Mouse (Mus musculus) c-Kit-positive CD71-positive TER-119-positive erythroid progenitor cells, embryonic 14.5 days (primary cell): ENCODE data around the gene Cnn1.

Experiments used
- DNase-seq: peaks from one replicate; pipeline ENCODE4 v3.0.0-alpha.2; 2013; ENCODE audit warnings: low spot score

Gene Cnn1

DNA sequence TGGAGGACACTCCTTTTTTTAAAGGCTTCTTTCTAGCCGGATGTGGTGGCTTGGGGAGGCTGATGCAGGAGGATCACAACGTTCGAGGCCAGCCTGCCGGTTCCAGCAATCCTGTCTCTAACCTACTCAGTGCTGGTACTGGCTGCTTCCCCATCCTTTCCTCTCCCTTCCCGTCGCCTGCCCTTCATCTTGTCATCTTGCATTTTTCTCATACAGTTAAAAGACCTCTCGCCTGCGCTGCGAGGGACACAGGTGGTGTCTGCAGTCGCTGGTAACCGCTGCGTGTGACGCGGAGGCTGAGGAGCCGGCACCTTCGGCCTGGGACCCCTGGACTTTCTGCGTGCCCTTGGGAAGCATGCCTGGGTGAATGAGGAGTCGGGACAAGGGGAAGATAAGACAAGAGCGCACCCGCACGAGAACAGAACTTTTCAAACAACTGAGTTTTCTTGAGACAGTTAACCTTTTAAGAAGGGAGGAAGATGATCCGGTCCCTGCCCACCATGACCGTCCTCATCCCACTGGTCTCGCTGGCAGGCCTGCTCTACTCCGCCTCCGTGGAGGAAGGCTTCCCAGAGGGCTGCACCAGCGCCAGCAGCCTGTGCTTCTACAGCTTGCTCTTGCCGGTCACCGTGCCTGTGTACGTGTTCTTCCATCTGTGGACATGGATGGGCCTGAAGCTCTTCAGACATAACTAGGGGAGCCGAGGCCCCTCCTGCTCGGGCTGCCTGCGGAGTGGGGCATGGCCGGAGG lies 58.7 kb downstream of the Cnn1 start:
- DNase-seq, result no peak
